Mouse (Mus musculus) adrenal gland, adult 2 months (tissue): ENCODE measurements at regions not wholly inside any gene's neighbourhood (a gene's known extent, or its start where the extent isn't known, plus 50 kb on each side); places are given as distances from the start of the nearest gene placed in this dataset.
"Not testable (repeated sequence)": the region's sequence is repeated elsewhere in the genome, so short reads cannot be mapped to it uniquely, and the experiment has no call there.

Experiments
- DNase-seq: peaks from one replicate; pipeline ENCODE4 v3.0.0; 2021

DNA sequence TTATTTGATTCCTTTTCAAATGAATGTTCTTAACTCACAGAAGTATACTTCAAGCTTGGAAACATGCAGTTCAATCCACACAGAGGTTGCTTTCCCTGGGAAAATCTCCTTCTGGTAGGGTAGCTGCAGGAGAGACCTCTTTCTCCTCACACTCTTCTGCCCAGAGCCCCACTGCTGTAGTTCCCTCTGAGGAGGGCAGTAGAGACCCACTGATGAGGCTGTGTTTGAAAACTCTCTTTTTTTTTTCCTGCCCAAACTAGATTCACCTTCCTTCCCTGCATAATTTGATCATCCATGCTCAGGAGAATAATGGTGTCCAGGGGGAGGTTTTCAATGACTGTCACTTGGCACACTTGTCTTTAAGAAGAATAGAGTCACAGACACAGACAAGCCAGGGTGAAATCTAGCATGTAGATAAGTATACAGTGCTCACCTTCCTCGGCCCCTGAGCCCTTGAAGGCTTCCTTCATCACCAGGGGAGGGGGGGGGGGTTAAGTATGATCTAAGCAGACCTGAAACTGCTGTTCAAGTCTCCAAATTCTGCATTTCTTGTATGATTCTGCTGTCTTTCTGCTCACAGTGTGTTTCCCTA is 457.3 kb upstream of the Nrsn1 start:
- no peak for DNase-seq

DNA sequence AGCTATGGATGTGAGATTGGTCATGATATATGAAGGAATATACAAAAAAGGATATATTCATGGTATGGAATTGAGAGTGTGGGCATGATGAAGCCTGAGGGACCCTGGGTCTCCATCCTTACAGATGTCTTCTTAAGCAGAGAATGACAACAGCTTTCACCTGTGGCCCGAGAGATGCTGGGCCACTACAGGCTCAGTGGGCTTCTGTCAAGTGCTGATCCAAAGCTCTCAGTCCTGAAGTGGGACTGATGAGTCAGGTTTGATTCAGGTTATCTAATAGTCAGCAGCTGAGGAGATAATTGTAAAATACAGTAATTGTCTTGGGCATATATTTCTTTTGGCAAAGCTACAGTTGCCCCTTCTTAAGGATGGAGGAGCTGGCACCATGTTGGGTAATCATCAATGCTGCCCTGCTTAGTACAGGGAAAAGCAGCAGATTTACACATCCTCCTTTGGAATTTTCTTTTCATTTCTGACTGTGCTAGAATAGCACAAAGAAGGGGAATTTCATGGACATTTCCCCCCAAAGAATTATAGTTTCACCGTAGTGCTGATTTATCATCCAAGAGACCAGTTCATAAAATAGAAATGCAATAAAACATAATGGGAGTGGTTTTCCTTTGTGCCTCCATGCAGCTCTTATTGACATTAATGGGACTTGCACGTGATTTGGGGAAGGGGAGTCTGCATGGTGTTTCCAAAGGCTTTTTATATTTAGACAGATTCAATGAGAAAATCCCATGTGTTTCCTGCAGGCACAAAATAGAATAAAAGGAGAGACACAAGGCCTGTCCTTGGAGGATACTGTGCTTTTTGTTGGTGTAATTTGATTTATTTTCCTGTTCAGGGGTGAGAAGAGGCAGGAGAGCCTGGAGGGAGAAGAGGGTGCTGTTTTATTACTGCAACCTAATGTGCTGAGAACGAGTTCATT is 452.6 kb upstream of the Nrsn1 start:
- DNase-seq: no peak

DNA sequence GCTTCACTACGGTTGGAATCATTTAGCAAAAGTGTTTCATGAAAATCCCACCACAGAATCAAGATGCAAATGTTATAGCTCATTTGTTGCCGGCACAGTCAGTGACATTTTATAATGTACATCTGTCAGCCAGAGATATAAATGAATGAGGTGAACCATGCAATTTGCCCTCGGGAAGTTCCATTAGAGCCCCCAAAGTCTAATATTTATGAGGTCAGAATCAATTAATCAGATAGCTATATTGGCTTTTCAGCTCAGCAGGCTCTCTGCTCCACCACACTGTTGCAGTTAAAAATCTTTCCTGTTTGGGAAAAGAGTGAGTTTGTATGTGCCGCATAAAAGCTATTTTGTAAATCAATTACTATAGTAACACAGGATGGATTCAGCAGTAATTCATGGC is 430.7 kb upstream of the Nrsn1 start:
- no peak for DNase-seq

DNA sequence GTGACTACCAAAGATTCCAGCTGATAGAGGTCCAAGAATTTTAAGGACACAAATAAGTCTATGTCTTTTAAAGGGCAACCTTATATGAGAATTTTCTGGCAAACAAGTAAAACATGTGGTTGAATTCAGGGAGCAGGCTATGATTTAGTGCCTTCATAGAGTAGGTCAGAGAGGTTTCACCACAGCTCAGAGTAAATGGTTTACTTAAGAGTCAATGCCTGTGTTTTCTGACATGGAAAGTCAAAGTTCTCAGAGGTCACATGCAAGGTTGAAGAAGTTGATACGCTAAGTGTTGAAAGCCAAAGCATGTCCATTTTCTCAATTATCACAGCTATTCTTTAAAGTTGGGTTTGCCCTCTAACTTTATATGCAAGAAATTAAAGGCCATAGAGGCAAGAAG is 425.7 kb upstream of the Nrsn1 start:
- no peak for DNase-seq

DNA sequence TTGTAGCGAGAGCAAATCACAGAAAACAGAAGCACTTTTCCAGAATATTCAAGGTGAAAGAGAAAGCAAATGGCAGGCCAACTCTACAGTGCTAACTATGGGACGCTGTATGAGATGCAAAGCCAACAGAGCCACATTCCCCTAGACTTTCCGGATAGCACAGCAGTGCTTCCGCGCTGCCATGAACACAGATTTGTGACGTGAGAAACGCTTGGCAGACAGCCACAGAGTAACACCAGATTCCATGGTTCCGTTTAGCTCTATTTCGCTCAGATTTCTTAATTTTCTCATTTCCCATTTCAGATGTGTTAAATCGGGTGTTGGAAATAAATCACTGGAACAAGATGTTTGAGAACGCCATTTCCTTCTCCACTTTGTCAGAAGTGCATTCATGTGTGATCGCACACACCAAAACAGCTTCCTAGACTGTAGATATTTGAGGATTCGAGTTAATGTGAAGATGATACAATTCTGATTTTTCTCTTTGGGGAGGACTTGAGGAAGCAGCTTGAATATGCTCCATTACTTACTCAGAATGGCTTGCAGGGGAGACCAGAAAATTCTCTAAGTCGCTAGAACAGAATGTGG is 424.8 kb upstream of the Nrsn1 start:
- DNase-seq: no peak

DNA sequence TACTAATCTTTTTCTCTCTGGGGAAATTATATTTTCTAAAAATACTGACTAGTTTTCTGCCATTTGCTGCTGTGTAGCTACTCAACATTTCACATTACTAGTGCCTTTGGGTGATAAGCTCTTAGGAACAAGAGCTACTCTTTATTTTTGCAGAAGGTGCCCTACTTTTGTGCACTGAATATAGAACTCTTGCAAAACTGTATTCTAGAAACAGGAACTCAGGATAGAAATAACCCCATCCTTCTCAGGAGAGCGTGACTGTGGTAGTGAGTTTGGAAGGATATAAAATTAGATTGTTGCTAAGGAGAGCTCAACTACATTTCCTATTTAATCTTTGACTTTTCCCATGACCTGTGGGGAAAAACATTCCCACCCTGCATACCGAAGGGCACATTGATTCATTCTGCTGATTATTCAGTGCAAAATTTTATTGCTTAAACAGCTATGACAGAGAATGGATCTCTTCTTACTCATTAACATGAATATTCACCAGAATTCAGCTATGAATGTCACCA is 408.0 kb upstream of the Nrsn1 start:
- DNase-seq: no peak

DNA sequence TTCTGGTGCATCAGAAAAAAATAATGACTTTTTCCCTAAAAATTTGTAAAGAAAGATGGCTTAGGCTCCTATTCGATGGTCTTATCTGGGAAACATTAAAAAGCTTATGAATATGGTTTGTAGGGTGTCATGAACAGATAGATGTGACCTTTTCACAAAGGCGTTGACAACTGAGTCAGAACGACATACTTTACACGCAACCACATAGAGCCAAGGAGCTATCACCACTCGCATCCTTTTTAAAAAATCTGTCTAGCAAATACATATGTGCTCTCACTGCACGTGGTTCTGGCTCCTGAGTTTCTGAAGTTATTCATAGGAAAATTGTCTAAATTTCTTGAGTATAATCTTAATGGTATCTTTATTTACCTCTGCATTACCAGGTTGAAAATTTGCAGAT is 404.9 kb upstream of the Nrsn1 start:
- DNase-seq: no peak

DNA sequence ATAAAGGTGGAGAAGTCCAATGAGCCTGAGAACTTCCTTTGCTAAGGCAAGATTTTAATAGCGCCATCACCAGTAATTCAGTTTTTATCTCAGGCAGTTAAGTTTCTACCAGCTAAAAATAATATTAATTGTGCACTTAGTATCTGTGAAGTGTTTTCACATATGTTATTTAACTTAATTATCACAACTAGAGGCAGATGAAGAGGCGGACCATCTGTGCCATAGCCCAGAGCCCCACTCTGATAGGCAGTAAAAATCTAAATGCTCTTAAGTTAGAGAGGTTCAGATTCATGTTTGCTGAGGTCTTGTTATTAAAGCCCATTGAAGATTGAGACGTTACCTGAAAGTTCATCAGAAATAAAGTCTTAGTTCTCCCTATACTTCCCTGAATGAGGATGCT is 395.7 kb upstream of the Nrsn1 start:
- no peak for DNase-seq

DNA sequence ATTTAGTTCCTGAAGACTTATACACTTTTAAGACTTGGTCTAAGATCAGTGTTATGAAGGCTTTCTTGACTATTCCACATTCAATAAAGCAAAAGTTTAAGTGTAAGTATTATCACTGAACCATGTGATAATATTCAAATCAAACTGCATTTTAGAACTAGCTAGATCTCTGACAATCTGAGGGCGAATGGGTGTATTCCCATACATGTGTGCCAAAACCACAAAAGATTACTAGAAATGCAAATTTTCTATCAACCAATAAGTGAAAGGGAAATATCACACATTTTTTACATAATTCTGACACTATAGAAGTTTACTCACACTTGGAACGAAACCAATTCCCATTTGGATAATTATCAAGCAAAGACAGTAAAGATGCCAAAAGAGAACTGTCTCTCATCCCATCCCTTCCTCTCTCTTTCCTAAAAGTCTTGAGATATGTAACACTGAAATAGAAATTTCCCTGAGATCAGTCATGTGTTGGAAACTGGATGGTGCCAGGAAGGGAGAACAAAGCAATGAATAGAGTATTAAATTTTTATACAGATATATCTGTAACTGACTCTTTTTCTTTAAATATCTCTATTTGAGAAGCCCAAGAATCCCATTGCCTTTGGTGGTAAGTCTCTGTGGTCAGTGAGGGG is 394.8 kb upstream of the Nrsn1 start:
- DNase-seq: no peak

DNA sequence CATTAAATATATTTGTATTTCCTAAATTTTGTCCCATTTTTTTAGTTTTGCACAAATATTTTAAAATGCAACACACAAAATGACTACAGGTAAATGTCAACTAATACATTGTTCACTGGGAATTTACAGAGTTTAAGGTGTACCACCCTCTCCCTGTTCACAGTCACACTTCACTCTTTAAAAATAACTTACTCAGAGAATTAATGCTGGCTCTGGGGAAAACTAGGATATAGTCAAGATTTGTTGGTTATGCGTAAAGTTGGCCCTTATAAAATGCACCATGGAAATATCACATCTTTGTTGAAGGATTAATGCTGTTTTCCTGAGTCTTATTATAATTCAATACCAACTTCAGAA is 378.1 kb upstream of the Nrsn1 start:
- no peak for DNase-seq

DNA sequence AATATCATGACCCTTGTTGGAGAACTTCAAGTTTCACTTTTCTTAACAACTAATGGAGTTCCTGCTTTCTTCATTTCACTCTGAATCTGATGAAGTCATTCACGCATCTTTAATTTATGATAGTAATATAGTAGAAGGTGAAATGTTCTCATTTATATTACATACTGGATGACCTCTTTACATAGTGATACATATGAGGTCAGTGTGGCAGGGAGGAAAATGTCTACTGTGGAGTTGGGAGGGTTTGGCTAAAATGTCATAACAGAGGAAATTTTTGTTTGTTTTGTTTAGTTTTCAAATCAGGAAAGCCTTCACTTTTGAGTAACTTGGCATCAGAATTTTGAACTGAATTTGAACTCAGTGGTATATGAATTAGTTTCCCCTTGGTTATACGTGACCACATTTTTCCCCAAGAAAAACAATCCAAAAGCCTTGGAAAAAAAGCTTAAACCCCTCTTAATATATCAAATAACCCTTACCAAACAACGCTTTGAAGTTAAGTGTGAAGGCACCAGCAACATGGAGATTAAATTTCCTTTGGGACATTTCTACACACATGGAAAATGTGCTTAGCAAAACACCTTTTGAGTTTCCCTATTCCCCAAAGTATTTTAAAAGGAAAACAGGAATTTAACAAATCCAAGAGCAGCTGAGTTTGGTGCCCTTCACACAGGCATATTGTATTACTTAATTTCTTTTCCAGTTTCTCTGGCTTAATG is 377.6 kb upstream of the Nrsn1 start:
- DNase-seq: no peak

DNA sequence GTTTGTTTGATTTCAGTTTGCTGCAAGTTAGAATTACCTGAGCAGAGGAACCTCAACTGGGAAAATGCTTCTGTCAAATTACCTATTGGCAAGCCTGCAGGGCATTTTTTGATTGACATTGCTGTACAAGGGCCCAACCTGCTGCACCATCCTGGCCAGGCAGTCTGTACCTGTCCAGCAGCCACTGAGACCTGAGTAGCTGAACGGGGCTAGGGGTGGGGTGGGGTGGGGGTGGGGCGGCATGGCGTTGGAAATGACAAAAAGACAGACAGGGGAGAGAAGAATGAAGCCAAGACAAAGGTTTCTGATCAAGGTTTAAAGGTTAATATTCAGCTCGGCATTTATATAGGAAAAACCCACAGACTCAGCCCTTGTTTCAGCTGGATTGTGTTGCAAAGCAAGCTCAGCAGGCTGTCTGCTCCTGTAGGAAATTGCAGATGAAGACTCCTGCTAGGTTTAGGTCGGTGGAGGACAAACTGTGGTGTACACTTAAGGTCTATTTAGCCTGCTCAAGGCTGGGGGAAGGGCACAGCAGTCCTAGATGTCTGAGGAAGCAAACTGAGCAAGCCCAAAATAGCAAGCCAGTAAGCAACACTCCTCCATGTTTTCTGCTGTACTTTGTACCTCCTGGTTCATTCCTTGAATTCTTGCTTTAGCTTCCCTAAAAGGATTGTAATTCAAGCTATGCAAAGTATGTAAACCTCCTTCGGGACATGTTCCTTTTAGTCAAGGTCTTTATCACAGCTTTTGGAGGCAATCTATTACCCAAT is 369.4 kb upstream of the Nrsn1 start:
- no peak for DNase-seq

DNA sequence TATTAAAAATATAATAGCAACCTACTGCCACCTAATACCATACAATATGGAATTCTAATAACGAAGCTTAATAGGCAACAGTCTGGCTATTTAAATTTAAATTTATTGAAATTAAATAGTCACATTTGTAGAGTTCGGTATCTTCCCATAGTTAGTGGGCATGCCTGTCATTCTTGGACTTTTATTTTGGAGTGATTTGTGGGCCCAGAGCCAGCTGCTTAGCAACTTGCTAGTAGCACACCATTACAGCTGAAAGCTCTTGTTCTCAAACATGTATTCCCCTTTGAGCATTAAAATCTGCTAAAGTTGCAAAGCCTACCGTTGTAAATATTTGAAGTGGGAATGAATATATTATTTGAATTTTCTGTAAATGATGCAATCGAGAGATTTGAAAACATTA is 359.2 kb upstream of the Nrsn1 start:
- no peak for DNase-seq

DNA sequence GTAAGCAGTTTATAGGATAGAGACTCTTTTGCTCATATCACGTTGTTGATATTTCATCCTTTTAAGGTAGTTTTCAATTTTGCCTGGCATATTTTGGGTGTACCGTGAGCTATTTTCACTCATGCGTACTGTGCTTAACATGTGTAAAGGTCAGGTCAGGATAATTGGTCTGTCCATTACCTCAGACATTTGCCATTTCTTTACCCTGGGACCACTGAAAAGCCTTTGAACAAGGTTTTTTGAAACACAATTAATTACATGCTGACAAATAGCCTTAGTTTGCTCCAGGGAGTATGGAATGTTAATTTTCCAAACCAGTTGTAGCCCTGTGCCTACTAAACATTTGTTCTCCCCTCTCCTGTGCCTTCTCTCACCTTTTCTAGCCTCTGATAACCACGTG is 347.3 kb upstream of the Nrsn1 start:
- no peak for DNase-seq

DNA sequence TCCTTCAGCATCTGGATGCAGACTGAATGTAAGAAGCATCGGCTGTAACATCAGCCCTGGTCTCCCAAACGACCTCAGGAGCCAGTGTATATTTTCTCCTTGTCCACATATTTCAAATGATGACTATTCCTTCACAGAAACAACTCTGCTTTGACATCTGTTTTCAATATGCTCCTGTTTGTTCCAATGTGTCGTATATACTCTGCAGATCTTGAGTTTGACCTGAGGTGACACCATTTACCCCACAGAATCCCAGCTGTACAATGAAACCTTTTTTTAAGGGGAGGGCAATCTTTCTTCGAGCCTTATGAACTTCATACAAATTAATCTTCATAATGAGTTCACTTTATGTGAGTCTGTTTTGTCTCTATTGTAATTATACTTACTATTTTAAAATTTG is 341.7 kb upstream of the Nrsn1 start:
- no peak for DNase-seq

DNA sequence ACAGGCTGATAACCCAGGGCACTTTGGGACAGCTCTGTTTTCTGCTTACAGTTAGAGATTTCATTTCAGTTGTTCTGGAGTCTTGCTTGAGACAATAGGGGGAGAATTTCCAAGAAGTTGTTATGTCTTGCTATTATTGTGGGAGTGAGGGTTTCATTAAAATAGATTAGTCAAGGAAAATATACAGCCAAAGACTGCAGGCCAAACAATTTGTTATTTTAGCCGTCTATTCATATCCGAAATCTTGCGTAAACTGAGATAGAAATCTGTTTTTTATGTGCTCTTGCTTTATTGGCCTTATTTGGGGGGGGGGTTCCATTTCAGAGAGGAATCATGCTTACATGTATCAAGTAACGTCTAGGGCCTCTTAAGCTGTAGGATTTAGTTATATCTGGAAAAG is 339.3 kb upstream of the Nrsn1 start:
- no peak for DNase-seq

DNA sequence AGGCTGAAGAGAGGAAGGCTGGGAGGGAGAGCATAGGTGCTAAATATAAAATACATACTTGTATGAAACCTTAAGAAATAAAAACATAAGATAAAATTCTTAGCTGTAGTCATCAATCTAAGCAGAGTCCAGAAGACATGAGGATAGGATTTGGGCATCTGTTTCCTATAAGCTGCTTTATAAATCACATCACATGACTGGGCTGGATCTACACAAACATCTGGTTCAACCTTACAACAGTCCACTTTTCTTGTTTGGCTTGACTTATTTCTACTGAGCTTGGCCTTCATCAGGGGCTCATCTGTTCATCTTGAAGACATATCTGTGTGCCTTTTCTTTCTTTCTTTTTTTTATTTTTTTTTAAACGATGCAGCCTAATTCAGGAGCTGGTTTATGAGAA is 338.9 kb upstream of the Nrsn1 start:
- no peak for DNase-seq

DNA sequence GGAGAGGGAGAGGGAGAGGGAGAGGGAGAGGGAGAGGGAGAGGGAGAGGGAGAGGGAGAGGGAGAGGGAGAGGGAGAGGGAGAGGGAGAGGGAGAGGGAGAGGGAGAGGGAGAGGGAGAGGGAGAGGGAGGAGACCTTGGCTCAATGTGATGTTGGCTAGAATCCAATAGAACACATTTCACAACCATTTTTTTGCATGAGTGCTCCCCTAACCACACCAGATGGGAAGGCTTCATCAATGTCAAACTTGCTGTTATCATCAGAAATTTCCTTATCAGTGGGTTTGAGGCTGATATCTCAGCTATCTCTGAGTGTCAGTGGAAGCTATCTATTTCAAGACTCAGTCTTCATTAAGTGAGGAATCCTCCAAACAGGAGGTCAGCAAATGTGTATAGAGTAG is 331.0 kb upstream of the Nrsn1 start:
- not testable (repeated sequence) for DNase-seq

DNA sequence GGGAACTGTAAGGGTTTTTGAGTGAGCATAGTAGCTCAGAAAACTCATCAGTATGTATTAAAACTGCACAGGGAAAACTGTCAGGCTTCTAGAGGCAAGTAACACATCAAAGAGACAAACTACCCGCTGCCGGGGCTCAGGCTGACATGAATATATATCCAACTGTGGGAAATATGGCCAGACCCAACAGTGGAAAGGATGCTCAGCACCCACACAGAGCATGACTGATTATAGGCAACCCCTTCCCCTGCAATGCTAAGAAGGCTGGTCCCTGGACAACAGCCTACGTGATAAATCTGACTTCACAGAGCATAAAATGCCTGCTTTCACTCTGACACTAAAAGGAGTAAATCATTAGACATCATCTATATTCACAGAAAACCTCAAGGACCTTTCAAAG is 324.3 kb upstream of the Nrsn1 start:
- DNase-seq: no peak

DNA sequence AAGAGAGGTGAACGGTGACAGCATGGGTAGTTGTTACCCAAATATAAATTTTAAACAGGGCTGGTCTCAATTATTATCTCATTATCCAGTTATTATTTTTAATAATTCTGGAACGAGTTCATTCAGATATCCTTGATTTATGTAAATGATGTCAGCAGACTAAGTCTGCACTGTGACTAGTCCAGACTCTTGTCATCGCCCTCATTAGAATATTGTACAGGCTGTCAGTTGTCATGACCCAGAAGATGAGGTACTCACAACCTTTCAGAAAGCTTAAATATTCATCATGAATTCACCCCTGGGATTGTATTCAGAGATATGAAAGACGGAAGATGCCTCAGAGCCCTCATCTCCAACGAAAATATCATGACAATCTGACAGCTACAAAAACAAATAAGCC is 300.3 kb upstream of the Nrsn1 start:
- DNase-seq: no peak

DNA sequence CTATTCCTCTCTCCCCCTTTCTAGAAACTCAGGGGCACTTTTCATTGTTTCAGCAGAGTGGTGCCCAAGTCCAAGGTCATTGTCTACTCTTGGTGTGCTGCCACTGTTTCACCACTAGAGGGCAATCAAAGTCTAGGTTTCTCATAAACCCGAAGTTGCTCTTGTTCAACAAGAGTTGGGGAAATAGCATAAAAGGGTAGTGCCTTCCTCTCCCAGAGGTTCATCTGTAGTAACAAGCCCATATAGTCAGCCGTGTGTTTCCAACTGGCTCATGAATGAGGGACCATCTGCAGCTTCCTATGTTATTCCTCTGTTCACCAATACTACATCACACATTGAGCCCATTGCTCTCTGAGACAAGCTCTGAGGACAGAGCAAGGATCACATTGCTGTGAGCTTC is 292.4 kb upstream of the Nrsn1 start:
- peak; percentile 31 for DNase-seq
